ENCODE assay signal across 9 mouse cellular contexts in genomic region chr19:44899947-44900773, GRCm38 (mm10). TPM values are rescaled to one million over a fixed set of nuclear protein-coding genes. Genes with fewer than 3 reads are reported as not detected.
DNase-seq lines count a peak whose midpoint lies in the region; ATAC-seq lines count a peak whose summit lies in the region.
"Had no signal": no experiment of that assay in that cellular context is flagged by ENCODE, and none has a peak within 500 bp of the region (broad histone marks: within the 10 kb centered on the region; RNA-seq: fewer than 3 reads in every experiment).

No protein-coding gene starts in this region.

- no peak overlapping the region for H3K4me3 ChIP-seq in lung, embryonic 15.5 days
- H3K4me3 ChIP-seq in heart, embryonic 15.5 days = no peak overlapping the region
- no peak overlapping the region for H3K4me3 ChIP-seq in liver, embryonic 12.5 days
- H3K4me3 ChIP-seq in stomach, embryonic 14.5 days (ENCODE audit: low read depth, low read length) = no peak overlapping the region

- H3K27ac ChIP-seq in lung, embryonic 15.5 days = peak overlapping the region; percentile 52
- H3K27ac ChIP-seq in heart, embryonic 15.5 days = peak overlapping the region; percentile 58
- H3K27ac ChIP-seq in liver, embryonic 12.5 days = 0 out of 2 replicates have a peak overlapping the region, but pooled peaks have one; percentile 23
- H3K27ac ChIP-seq in stomach, embryonic 14.5 days (ENCODE audit: low read length) = peak overlapping the region; percentile 66; the same call in 1 of the 2 replicates

- no peak overlapping the region for H3K9ac ChIP-seq in lung, embryonic 15.5 days
- no peak overlapping the region for H3K9ac ChIP-seq in heart, embryonic 15.5 days
- H3K9ac ChIP-seq in liver, embryonic 12.5 days = no peak overlapping the region
- no peak overlapping the region for H3K9ac ChIP-seq in stomach, embryonic 14.5 days (replicated peaks; ENCODE audit: low read depth, low read length)

- peaks cover 22% of the 10 kb centered on the region for H3K4me1 ChIP-seq in lung, embryonic 15.5 days
- peaks cover 30% of the 10 kb centered on the region for H3K4me1 ChIP-seq in heart, embryonic 15.5 days (replicated peaks)
- peaks cover 15% of the 10 kb centered on the region; the same call in 1 of the 2 replicates for H3K4me1 ChIP-seq in liver, embryonic 12.5 days
- peaks cover 28% of the 10 kb centered on the region for H3K4me1 ChIP-seq in stomach, embryonic 14.5 days (ENCODE audit: control insufficient read depth, insufficient read depth, low read length)

- no peaks in the 10 kb centered on the region for H3K9me3 ChIP-seq in lung, embryonic 15.5 days
- no peaks in the 10 kb centered on the region for H3K9me3 ChIP-seq in heart, embryonic 15.5 days (replicated peaks)
- no peaks in the 10 kb centered on the region for H3K9me3 ChIP-seq in liver, embryonic 12.5 days (replicated peaks)
- H3K9me3 ChIP-seq in stomach, embryonic 14.5 days (ENCODE audit: control insufficient read depth, low read depth, low read length) = no peaks in the 10 kb centered on the region

- peak overlapping the region; percentile 27; the same call in 1 of the 2 replicates for H3K4me2 ChIP-seq in lung, embryonic 15.5 days
- no peak overlapping the region for H3K4me2 ChIP-seq in heart, embryonic 15.5 days
- H3K4me2 ChIP-seq in liver, embryonic 12.5 days = no peak overlapping the region
- H3K4me2 ChIP-seq in stomach, embryonic 14.5 days (replicated peaks; ENCODE audit: low read depth, low read length) = no peak overlapping the region

- no peak for DNase-seq in lung, adult 18-20 months
- DNase-seq in spleen, postnatal 4 days (ENCODE audit: low spot score in 2 of 2) = no peak
- no peak for DNase-seq in left cerebral cortex, adult 8-10 months (ENCODE audit: low spot score in 2 of 2)
- no peak for DNase-seq in left cerebral cortex, postnatal 25 days (ENCODE audit: low spot score in 2 of 2)
- DNase-seq: gastrocnemius, postnatal 10 days had no signal

- intact Hi-C loops in left cerebral cortex, postnatal 25 days (cut with DNase I) = loop anchor here (10.0 kb wide), 1 partner anchor 245 kb away; no protein-coding TSS in a partner anchor

- H3K27me3 ChIP-seq in lung, embryonic 15.5 days = peaks cover 16% of the 10 kb centered on the region
- peaks cover 13% of the 10 kb centered on the region for H3K27me3 ChIP-seq in heart, embryonic 15.5 days
- H3K27me3 ChIP-seq in liver, embryonic 12.5 days (replicated peaks) = peaks cover 45% of the 10 kb centered on the region
- no peaks in the 10 kb centered on the region for H3K27me3 ChIP-seq in stomach, embryonic 14.5 days (ENCODE audit: control insufficient read depth, insufficient read depth, low read length)

- 24% methylated on average over 22 of the region's 22 CpGs for WGBS in lung, embryonic 15.5 days
- WGBS in heart, embryonic 15.5 days = 27% methylated on average over 22 of the region's 22 CpGs
- 38% methylated on average over 22 of the region's 22 CpGs for WGBS in liver, embryonic 12.5 days (ENCODE audit: insufficient replicate concordance)
- 28% methylated on average over 22 of the region's 22 CpGs for WGBS in stomach, embryonic 14.5 days

- no peaks in the 10 kb centered on the region for H3K36me3 ChIP-seq in lung, embryonic 15.5 days
- H3K36me3 ChIP-seq in heart, embryonic 15.5 days = no peaks in the 10 kb centered on the region
- no peaks in the 10 kb centered on the region for H3K36me3 ChIP-seq in liver, embryonic 12.5 days
- H3K36me3 ChIP-seq in stomach, embryonic 14.5 days (ENCODE audit: control insufficient read depth, insufficient read depth, low read length) = no peaks in the 10 kb centered on the region

- ATAC-seq in lung, embryonic 15.5 days (ENCODE audit: borderline replicate concordance, extremely low read depth, low FRiP score, low TSS enrichment) = no peak
- ATAC-seq in heart, embryonic 15.5 days (replicated peaks; ENCODE audit: insufficient number of reproducible peaks, insufficient read depth, low FRiP score, low read depth) = 0 out of 2 replicates have a peak, but pooled peaks have one; percentile 38
- no peak for ATAC-seq in liver, embryonic 12.5 days
- ATAC-seq in stomach, embryonic 14.5 days (ENCODE audit: insufficient number of reproducible peaks, insufficient read depth, low FRiP score, low read depth) = no peak

RNA-seq across cellular contexts. Expression of gene Slf2, which starts 30.8 kb away (rescaled TPM):
- 26.0 and 29.4 TPM in 2 replicates for polyA plus RNA-seq in lung, embryonic 15.5 days (2015; fragmentation: Nextera tagmentation; extraction: Ambion mirVana)
- 28.1 and 30.0 TPM in 2 replicates for polyA plus RNA-seq in heart, embryonic 15.5 days (2015; fragmentation: Nextera tagmentation; extraction: Ambion mirVana)
- 25.8 and 27.2 TPM in 2 replicates for polyA plus RNA-seq in liver, embryonic 12.5 days (2016; fragmentation: Nextera tagmentation; extraction: Ambion mirVana)
- polyA plus RNA-seq in stomach, embryonic 14.5 days (2014; fragmentation: Nextera tagmentation; extraction: Ambion mirVana) = 56.5 and 56.7 TPM in 2 replicates
- total RNA-seq in left cerebral cortex, adult 8-10 months (2022) = 10 to 100 TPM; 35.1 to 40.0 (median 37.9) TPM
- total RNA-seq in left cerebral cortex, postnatal 25 days (2021) = 10 to 100 TPM; 35.9 to 38.6 TPM
